Mouse (Mus musculus): ENCODE results near the gene Slc39a12. TPM values are rescaled to one million over a fixed set of nuclear protein-coding genes. Genes with fewer than 3 reads are reported as not detected.

The Slc39a12 gene
- polyA plus RNA-seq, 1 experiment, result not detected

DNA sequence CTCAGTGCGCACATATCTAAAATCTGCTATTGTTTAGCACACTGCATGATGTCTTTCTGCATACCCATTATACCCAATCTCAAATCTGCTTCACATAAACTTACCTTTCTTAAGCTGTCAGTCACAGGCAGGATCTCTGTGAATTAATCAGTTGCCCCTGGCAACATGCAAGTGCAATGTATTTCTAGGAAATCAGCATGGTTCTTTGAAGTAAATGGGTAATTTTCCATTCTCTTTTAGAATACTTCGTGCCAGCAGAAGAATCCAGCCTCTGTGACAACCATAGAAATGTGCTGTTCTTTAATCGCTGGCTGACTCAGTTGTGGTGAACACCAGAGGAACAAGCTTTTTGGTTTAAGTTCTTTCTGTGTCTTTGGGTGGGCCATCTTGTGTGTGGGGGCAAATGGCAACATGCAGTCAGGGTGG lies 147.1 kb downstream of the Slc39a12 start:
- TF ChIP-seq GATA1 (IDR thresholded peaks at IDR 0.05; ENCODE audit: low read length), result no peak

DNA sequence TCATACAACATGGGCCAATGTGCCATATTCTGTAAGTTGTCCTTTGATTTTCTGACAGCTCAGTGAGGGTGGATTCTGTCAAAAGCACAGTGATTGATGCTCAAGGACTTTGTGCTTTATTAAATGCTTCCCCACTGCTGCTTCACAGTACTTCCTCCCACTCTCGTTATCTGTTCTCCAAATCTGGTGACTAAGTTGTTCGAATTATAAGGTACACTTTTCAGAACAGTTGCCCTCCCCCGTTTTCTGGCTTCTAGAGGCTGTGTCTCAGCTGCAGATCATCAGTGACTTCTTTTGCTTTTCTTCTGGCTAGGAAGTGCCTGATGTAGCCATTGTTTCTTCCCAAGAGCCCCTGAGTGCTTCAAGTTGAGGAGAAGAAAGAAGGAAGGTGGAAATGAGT lies 149.7 kb downstream of the Slc39a12 start:
- TF ChIP-seq GATA1 (IDR thresholded peaks at IDR 0.05; ENCODE audit: low read length), result no peak

DNA sequence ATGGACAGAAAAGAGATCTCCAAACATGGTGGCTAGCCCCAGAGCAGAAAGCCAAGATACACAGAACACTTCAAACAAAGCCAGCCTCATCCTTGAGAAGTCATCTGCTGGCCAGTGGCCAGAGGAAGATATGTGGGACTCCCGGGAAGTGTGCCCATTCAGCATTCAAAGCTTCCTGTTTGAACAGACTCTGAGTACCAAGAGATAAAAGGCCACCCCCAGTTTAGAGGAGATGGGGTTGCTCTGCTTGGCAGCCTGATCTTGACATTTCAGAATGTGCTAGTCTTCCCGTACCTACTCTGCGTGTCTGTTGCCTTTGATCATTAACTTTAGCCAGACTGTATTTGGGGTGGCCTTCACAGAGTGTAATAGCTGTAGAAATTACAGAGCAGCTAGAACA lies 155.2 kb downstream of the Slc39a12 start:
- no peak for TF ChIP-seq GATA1 (IDR thresholded peaks at IDR 0.05; ENCODE audit: low read length)

DNA sequence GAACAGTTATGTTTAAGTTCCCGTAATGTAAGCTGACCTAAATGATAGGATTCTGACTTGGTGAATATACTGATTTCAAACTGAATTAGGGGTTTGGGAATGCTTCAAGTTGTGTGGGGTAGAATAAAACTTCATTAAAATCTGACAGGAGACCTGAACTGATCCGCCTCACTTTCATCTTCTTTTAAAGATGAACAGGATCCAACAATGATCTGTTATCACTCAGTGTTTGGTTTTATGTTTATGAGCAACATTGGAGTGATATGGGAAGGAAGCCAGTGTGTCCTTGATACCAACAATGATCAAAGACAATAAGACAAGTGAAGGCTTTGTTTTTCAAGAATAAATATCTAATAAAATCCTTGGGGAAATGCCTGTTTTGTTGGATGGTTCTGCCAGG lies 155.7 kb downstream of the Slc39a12 start:
- TF ChIP-seq GATA1 (IDR thresholded peaks at IDR 0.05; ENCODE audit: low read length), result no peak

Other genes starting within 250 kb of the Slc39a12 start
- gene Tmem236, start 213.8 kb upstream of the Slc39a12 start, polyA plus RNA-seq (2012), result not detected in 2 replicates
- not detected in 2 replicates for gene Mrc1, start 158.9 kb upstream of the Slc39a12 start, polyA plus RNA-seq (2012)
- gene Cacnb2, start 214.8 kb downstream of the Slc39a12 start, polyA plus RNA-seq (2012), result not detected in 2 replicates